Mouse (Mus musculus): ENCODE data around the gene Fam71d. TPM values are rescaled to one million over a fixed set of nuclear protein-coding genes. Genes with fewer than 3 reads are reported as not detected.

Gene Fam71d
- total and polyA plus RNA-seq, 3 experiments, result not detected

DNA sequence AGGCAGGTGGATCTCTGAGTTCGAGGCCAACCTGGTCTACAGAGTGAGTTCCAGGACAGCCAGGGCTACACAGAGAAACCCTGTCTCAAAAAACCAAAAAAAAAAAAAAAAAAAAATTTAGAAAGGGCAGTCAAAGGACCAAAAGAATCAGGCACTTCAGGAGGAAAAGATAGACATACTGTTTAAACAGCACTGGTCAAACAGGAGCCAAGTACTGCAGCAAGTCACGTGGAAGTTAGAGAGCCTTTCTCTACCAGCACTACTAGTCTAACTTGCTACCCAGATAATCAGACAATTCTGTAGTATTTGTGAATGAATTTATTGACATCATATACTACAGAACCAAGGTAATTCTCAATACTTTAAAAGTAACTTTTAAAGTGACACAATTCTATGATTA is 10.3 kb upstream of the Fam71d start:
- Histone ChIP-seq H3K27me3 (ENCODE audit: control insufficient read depth in 1 of 2, insufficient read depth in 2 of 2, low read length in 2 of 2) (no peaks in the 10 kb centered on the region), H3K9me3 (replicated peaks; ENCODE audit: insufficient read depth, low read length) (no peaks in the 10 kb centered on the region), H3K27ac (ENCODE audit: control insufficient read depth, low read depth, low read length) (no peak overlapping the region), H3K4me3 (ENCODE audit: control insufficient read depth in 1 of 2, insufficient read depth in 1 of 2, low read depth in 2 of 2, low read length in 2 of 2) (no peak overlapping the region), H3K36me3 (ENCODE audit: control insufficient read depth in 1 of 2, insufficient read depth in 2 of 2, low read length in 2 of 2) (peaks cover 0 to 17% of the 10 kb centered on the region in 2 experiments; a peak in 2 of 4 replicates), H3K79me2 (ENCODE audit: control insufficient read depth, insufficient read depth, low read length, poor library complexity) (no peaks in the 10 kb centered on the region), H3K4me1 (ENCODE audit: control insufficient read depth in 1 of 2, insufficient read depth in 2 of 2, low read length in 2 of 2) (peaks cover 4 to 6% of the 10 kb centered on the region in 2 experiments; a peak in 3 of 4 replicates), H3K9ac (ENCODE audit: control insufficient read depth, low read depth, low read length, poor library complexity, severe bottlenecking) (no peak overlapping the region)
- TF ChIP-seq POLR2AphosphoS2 (IDR thresholded peaks at IDR 0.05; ENCODE audit: low read length) (no peak), GABPA (IDR thresholded peaks at IDR 0.05; ENCODE audit: low read depth, low read length) (no peak), NRF1 (IDR thresholded peaks at IDR 0.05; ENCODE audit: insufficient read depth, low read depth, low read length, poor library complexity, severe bottlenecking) (no peak), E2F4 (IDR thresholded peaks at IDR 0.05; ENCODE audit: borderline replicate concordance, low read depth, low read length) (no peak), ZKSCAN1 (IDR thresholded peaks at IDR 0.05; ENCODE audit: low read depth, low read length) (no peak), MAX (IDR thresholded peaks at IDR 0.05; ENCODE audit: low read length) (no peak), USF2 (IDR thresholded peaks at IDR 0.05; ENCODE audit: borderline replicate concordance in 1 of 2, insufficient read depth in 1 of 2, low read depth in 1 of 2, low read length in 2 of 2) (no peak), MAZ (IDR thresholded peaks at IDR 0.05; ENCODE audit: low read depth, low read length) (no peak), UBTF (IDR thresholded peaks at IDR 0.05; ENCODE audit: borderline replicate concordance, insufficient read depth, low read depth, low read length) (no peak), USF1 (IDR thresholded peaks at IDR 0.05; ENCODE audit: low read depth, low read length) (no peak), EP300 (IDR thresholded peaks at IDR 0.05; ENCODE audit: low read depth in 1 of 2, low read length in 2 of 2) (no peak), KAT2A (conservative IDR thresholded peaks at IDR 0.05; ENCODE audit: low read depth, low read length) (no peak)
- DNase-seq (ENCODE audit: low read depth, low spot score), result no peak

DNA sequence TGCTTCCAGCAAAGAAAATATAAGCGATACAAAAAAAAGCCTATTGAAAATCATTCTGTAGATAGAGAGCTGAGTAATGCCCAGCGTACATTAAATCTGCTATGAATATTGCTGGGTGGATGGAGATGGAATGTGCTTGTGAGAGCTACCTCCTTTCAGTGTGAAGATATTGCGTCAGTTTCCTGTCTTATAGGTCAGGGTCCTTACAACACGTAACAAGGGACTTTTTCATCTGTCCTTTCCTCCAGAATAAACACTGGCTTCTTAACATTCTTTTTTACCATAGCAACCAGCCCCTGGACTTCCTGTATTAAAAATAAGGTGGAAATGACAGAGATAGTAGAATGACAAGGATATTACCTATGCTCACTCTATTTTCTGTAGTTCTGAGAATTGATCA is 9.1 kb upstream of the Fam71d start:
- peaks cover 4 to 6% of the 10 kb centered on the region in 2 experiments; a peak in 3 of 4 replicates for H3K4me1 ChIP-seq (ENCODE audit: control insufficient read depth in 1 of 2, insufficient read depth in 2 of 2, low read length in 2 of 2)
- no peak for TF ChIP-seq MEF2A (IDR thresholded peaks at IDR 0.05; ENCODE audit: extremely low read depth, insufficient replicate concordance, low read depth, low read length, poor library complexity, severe bottlenecking)
- TF ChIP-seq TAL1 (IDR thresholded peaks at IDR 0.05; ENCODE audit: low read length), result no peak
- TF ChIP-seq USF2 (IDR thresholded peaks at IDR 0.05; ENCODE audit: borderline replicate concordance in 1 of 2, insufficient read depth in 1 of 2, low read depth in 1 of 2, low read length in 2 of 2), result no peak
- TF ChIP-seq ELF1 (IDR thresholded peaks at IDR 0.05; ENCODE audit: low read depth, low read length), result no peak
- TF ChIP-seq MAFK (IDR thresholded peaks at IDR 0.05; ENCODE audit: borderline replicate concordance, low read depth, low read length), result no peak
- no peak for TF ChIP-seq RAD21 (IDR thresholded peaks at IDR 0.05; ENCODE audit: low read depth, low read length)
- TF ChIP-seq E2F4 (IDR thresholded peaks at IDR 0.05; ENCODE audit: borderline replicate concordance, low read depth, low read length), result no peak
- no peak for TF ChIP-seq UBTF (IDR thresholded peaks at IDR 0.05; ENCODE audit: borderline replicate concordance, insufficient read depth, low read depth, low read length)
- TF ChIP-seq GATA1 (IDR thresholded peaks at IDR 0.05; ENCODE audit: low read depth, low read length), result no peak
- no peak for TF ChIP-seq MYB (IDR thresholded peaks at IDR 0.05; ENCODE audit: low read depth, low read length)
- no peak for TF ChIP-seq USF1 (IDR thresholded peaks at IDR 0.05; ENCODE audit: low read depth, low read length)
- TF ChIP-seq ZKSCAN1 (IDR thresholded peaks at IDR 0.05; ENCODE audit: low read depth, low read length), result no peak
- no peak overlapping the region for H3K4me3 ChIP-seq (ENCODE audit: control insufficient read depth in 1 of 2, insufficient read depth in 1 of 2, low read depth in 2 of 2, low read length in 2 of 2)
- no peak overlapping the region for H3K9ac ChIP-seq (ENCODE audit: control insufficient read depth, low read depth, low read length, poor library complexity, severe bottlenecking)
- peaks cover 0 to 17% of the 10 kb centered on the region in 2 experiments; a peak in 2 of 4 replicates for H3K36me3 ChIP-seq (ENCODE audit: control insufficient read depth in 1 of 2, insufficient read depth in 2 of 2, low read length in 2 of 2)
- DNase-seq (ENCODE audit: low read depth, low spot score), result no peak
- no peaks in the 10 kb centered on the region for H3K27me3 ChIP-seq (ENCODE audit: control insufficient read depth in 1 of 2, insufficient read depth in 2 of 2, low read length in 2 of 2)
- no peaks in the 10 kb centered on the region for H3K9me3 ChIP-seq (replicated peaks; ENCODE audit: insufficient read depth, low read length)
- no peaks in the 10 kb centered on the region for H3K79me2 ChIP-seq (ENCODE audit: control insufficient read depth, insufficient read depth, low read length, poor library complexity)
- no peak overlapping the region for H3K27ac ChIP-seq (ENCODE audit: control insufficient read depth, low read depth, low read length)

Data from MEL (cell line).